10 mouse cellular contexts compared by ENCODE assay signal in the genomic region with DNA sequence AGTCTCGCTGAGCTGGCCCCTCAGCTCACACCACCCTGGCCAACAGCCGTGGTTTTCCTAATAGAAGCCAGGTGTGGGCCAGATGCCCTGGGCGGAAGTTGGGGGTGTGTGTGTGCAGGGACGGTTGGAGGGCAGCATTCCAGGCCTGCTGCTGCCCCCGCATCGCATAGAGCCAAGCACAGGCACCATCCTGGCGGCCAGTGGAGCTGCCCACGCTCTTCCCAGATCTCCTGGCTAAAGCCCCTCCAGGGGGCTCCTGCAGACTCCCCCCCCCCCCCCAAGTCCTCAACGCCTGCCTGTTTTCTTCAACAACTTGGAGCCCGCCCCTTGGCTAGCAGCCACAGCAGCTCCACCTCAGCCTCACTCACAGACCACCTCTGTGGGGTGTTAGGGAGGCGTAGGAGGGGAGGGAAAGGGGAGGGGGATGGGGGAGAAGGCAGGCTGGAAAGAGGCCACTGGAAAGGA. TPM values are rescaled to one million over a fixed set of nuclear protein-coding genes. Genes with fewer than 3 reads are reported as not detected.
A peak's percentile ranks its signal among the peaks of the same experiment; 100 is the strongest.
DNase-seq lines count a peak whose midpoint lies in the region; ATAC-seq and TF ChIP-seq lines count a peak whose summit lies in the region.
"Had no signal": no experiment of that assay in that cellular context is flagged by ENCODE, and none has a peak within 500 bp of the region (broad histone marks: within the 10 kb centered on the region; RNA-seq: fewer than 3 reads in every experiment).

No protein-coding gene starts in this region.

- 57% methylated on average over 11 of the region's 11 CpGs for WGBS in cerebellum, adult 2 months

- no peaks in the 10 kb centered on the region for H3K27me3 ChIP-seq in cerebellum, adult 2 months (ENCODE audit: control insufficient read depth, insufficient read depth, low read length)

- peak; percentile 39 to 57 for DNase-seq in cerebellum, postnatal 10 days
- DNase-seq in cerebellum, adult 2 months = no peak
- peak; percentile 69 for DNase-seq in ovary, adult 18-20 months (ENCODE audit: low spot score)
- no peak for DNase-seq in ovary, postnatal 10 days (ENCODE audit: low spot score)
- peak; percentile 87 for DNase-seq in mesoderm, embryonic 11.5 days (ENCODE audit: low read depth, low spot score)
- DNase-seq in cerebellum, adult 18-20 months = no peak

- no peak overlapping the region for H3K27ac ChIP-seq in cerebellum, adult 2 months (ENCODE audit: insufficient read depth, low read length)

- TF ChIP-seq POLR2A in cerebellum, adult 2 months (IDR thresholded peaks at IDR 0.05; ENCODE audit: borderline replicate concordance, insufficient read depth, low read length) = no peak

- TF ChIP-seq CTCF in cerebellum, adult 2 months (IDR thresholded peaks at IDR 0.05; ENCODE audit: borderline replicate concordance, insufficient read depth, low read depth, low read length) = no peak

- H3K4me1 ChIP-seq in cerebellum, adult 2 months (ENCODE audit: control insufficient read depth, insufficient read depth, low read length) = peaks cover 26% of the 10 kb centered on the region

- ATAC-seq in hematopoietic stem cell, adult 5-6 weeks (replicated peaks in 1 of 2; ENCODE audit: insufficient read depth in 1 of 2, low FRiP score in 2 of 2, low TSS enrichment in 1 of 2, low read depth in 1 of 2, poor library complexity in 2 of 2, severe bottlenecking in 2 of 2) = peak; percentile 50 to 53; a peak in 3 of 4 replicates
- ATAC-seq in erythroid progenitor cell, adult 5-6 weeks (replicated peaks; ENCODE audit: low FRiP score, poor library complexity, severe bottlenecking) = no peak

- no peak overlapping the region for H3K4me3 ChIP-seq in cerebellum, adult 2 months (replicated peaks; ENCODE audit: insufficient read depth, low read depth, low read length)
- H3K4me3 ChIP-seq: erythroblast, embryonic 14.5 days; myocyte had no signal

RNA-seq across cellular contexts. Expression of gene Dnaja3, which starts 19.0 kb away (rescaled TPM):
- polyA plus RNA-seq in cerebellum, adult 2 months (2012; rRNA removed) = 60.6 and 64.0 TPM in 2 replicates
- 55.2 and 76.0 TPM in 2 replicates for total RNA-seq in hematopoietic stem cell, adult 5-6 weeks (2017)
- total RNA-seq in erythroid progenitor cell, adult 5-6 weeks (2015; ENCODE audit: low replicate concordance) = 10.1 and 12.6 TPM in 2 replicates
- 10.9 and 14.3 TPM in 2 replicates for total RNA-seq in erythroid progenitor cell, adult 5-6 weeks (2017; ENCODE audit: low replicate concordance)

RNA-seq across cellular contexts. Expression of gene Vasn, which starts 19.1 kb away (rescaled TPM):
- polyA plus RNA-seq in cerebellum, adult 2 months (2012; rRNA removed) = 6.4 and 6.5 TPM in 2 replicates
- total RNA-seq in hematopoietic stem cell, adult 5-6 weeks (2017) = 0.89 and 1.8 TPM in 2 replicates
- not detected in 2 replicates for total RNA-seq in erythroid progenitor cell, adult 5-6 weeks (2015; ENCODE audit: low replicate concordance)
- total RNA-seq in erythroid progenitor cell, adult 5-6 weeks (2017; ENCODE audit: low replicate concordance) = not detected in 2 replicates

RNA-seq across cellular contexts. Expression of gene Coro7, which starts 20.8 kb away (rescaled TPM):
- polyA plus RNA-seq in cerebellum, adult 2 months (2012; rRNA removed) = 85.9 and 86.1 TPM in 2 replicates
- total RNA-seq in hematopoietic stem cell, adult 5-6 weeks (2017) = 65.0 and 67.3 TPM in 2 replicates
- total RNA-seq in erythroid progenitor cell, adult 5-6 weeks (2015; ENCODE audit: low replicate concordance) = 19.8 and 36.5 TPM in 2 replicates
- total RNA-seq in erythroid progenitor cell, adult 5-6 weeks (2017; ENCODE audit: low replicate concordance) = 7.3 and 14.8 TPM in 2 replicates

RNA-seq across cellular contexts. Expression of gene Pam16, which starts 34.0 kb away (rescaled TPM):
- polyA plus RNA-seq in cerebellum, adult 2 months (2012; rRNA removed) = 121 and 132 TPM in 2 replicates
- total RNA-seq in hematopoietic stem cell, adult 5-6 weeks (2017) = 37.6 and 53.7 TPM in 2 replicates
- total RNA-seq in erythroid progenitor cell, adult 5-6 weeks (2015; ENCODE audit: low replicate concordance) = 9.4 and 16.8 TPM in 2 replicates
- total RNA-seq in erythroid progenitor cell, adult 5-6 weeks (2017; ENCODE audit: low replicate concordance) = 3.9 and 9.6 TPM in 2 replicates

Comparison
In these comparisons a context has a peak if more than half of its experiments do, and no peak if none do; other contexts are left out.
1. DNase-seq: peak in cerebellum, postnatal 10 days (2 of 2), ovary, adult 18-20 months (single experiment) and mesoderm, embryonic 11.5 days (single experiment); none in cerebellum, adult 2 months (0 of 2), ovary, postnatal 10 days (single experiment) and cerebellum, adult 18-20 months (0 of 2).